Mouse (Mus musculus): ENCODE measurements around the gene Lims1. TPM values are rescaled to one million over a fixed set of nuclear protein-coding genes. Genes with fewer than 3 reads are reported as not detected.
A peak's percentile ranks its signal among the peaks of the same experiment; 100 is the strongest.

Gene Lims1
- 10.2 and 12.7 TPM in 2 replicates for polyA plus RNA-seq (2012; rRNA removed)

GRCm38 (mm10) chr10:58323028-58323991, at the start of gene Lims1:
Gene Lims1, plus strand, starts transcription at chr10:58323466.
- Histone ChIP-seq H3K27ac (ENCODE audit: control insufficient read depth, insufficient read depth, low read depth, low read length) (peak within 1 kb of the TSS; percentile 97), H3K36me3 (ENCODE audit: control insufficient read depth, insufficient read depth, low read length) (no peaks in the 10 kb centered on the region), H3K4me1 (ENCODE audit: control insufficient read depth, insufficient read depth, low read length) (peaks cover 8% of the 10 kb centered on the region), H3K4me3 (ENCODE audit: control insufficient read depth, low read depth, low read length) (peak within 1 kb of the TSS; percentile 93), H3K27me3 (ENCODE audit: control insufficient read depth, insufficient read depth, low read length) (no peaks in the 10 kb centered on the region)
- TF ChIP-seq POLR2A (IDR thresholded peaks at IDR 0.05; ENCODE audit: control insufficient read depth, low read depth, low read length): peak; percentile 83
- no peak; the same call in 1 of the 2 replicates for TF ChIP-seq CTCF (IDR thresholded peaks at IDR 0.05; ENCODE audit: control insufficient read depth, insufficient read depth, insufficient replicate concordance, low read depth, low read length)

GRCm38 (mm10) chr10:58282238-58282637, 41.0 kb upstream of the Lims1 start:
- Histone ChIP-seq H3K4me3 (ENCODE audit: control insufficient read depth, low read depth, low read length) (no peak overlapping the region), H3K36me3 (ENCODE audit: control insufficient read depth, insufficient read depth, low read length) (peaks cover 4% of the 10 kb centered on the region), H3K27ac (ENCODE audit: control insufficient read depth, insufficient read depth, low read depth, low read length) (no peak overlapping the region), H3K4me1 (ENCODE audit: control insufficient read depth, insufficient read depth, low read length) (no peaks in the 10 kb centered on the region), H3K27me3 (ENCODE audit: control insufficient read depth, insufficient read depth, low read length) (no peaks in the 10 kb centered on the region)
- no peak for TF ChIP-seq CTCF (IDR thresholded peaks at IDR 0.05; ENCODE audit: control insufficient read depth, insufficient read depth, insufficient replicate concordance, low read depth, low read length)
- TF ChIP-seq POLR2A (IDR thresholded peaks at IDR 0.05; ENCODE audit: control insufficient read depth, low read depth, low read length): no peak

GRCm38 (mm10) chr10:58290742-58291141, 32.5 kb upstream of the Lims1 start:
- no peaks in the 10 kb centered on the region for H3K4me1 ChIP-seq (ENCODE audit: control insufficient read depth, insufficient read depth, low read length)
- no peak for TF ChIP-seq POLR2A (IDR thresholded peaks at IDR 0.05; ENCODE audit: control insufficient read depth, low read depth, low read length)
- no peak for TF ChIP-seq CTCF (IDR thresholded peaks at IDR 0.05; ENCODE audit: control insufficient read depth, insufficient read depth, insufficient replicate concordance, low read depth, low read length)
- peaks cover 7% of the 10 kb centered on the region for H3K36me3 ChIP-seq (ENCODE audit: control insufficient read depth, insufficient read depth, low read length)
- no peaks in the 10 kb centered on the region for H3K27me3 ChIP-seq (ENCODE audit: control insufficient read depth, insufficient read depth, low read length)
- H3K4me3 ChIP-seq (ENCODE audit: control insufficient read depth, low read depth, low read length): no peak overlapping the region
- no peak overlapping the region for H3K27ac ChIP-seq (ENCODE audit: control insufficient read depth, insufficient read depth, low read depth, low read length)

GRCm38 (mm10) chr10:58294246-58294645, 29.0 kb upstream of the Lims1 start:
- TF ChIP-seq CTCF (IDR thresholded peaks at IDR 0.05; ENCODE audit: control insufficient read depth, insufficient read depth, insufficient replicate concordance, low read depth, low read length) (no peak), POLR2A (IDR thresholded peaks at IDR 0.05; ENCODE audit: control insufficient read depth, low read depth, low read length) (no peak)
- Histone ChIP-seq H3K4me3 (ENCODE audit: control insufficient read depth, low read depth, low read length) (no peak overlapping the region), H3K27me3 (ENCODE audit: control insufficient read depth, insufficient read depth, low read length) (no peaks in the 10 kb centered on the region), H3K36me3 (ENCODE audit: control insufficient read depth, insufficient read depth, low read length) (peaks cover 1% of the 10 kb centered on the region; the same call in 1 of the 2 replicates), H3K27ac (ENCODE audit: control insufficient read depth, insufficient read depth, low read depth, low read length) (no peak overlapping the region), H3K4me1 (ENCODE audit: control insufficient read depth, insufficient read depth, low read length) (no peaks in the 10 kb centered on the region)

- Histone ChIP-seq H3K36me3 (ENCODE audit: control insufficient read depth, insufficient read depth, low read length) (peaks cover 1% of the 10 kb centered on the region; the same call in 1 of the 2 replicates), H3K27ac (ENCODE audit: control insufficient read depth, insufficient read depth, low read depth, low read length) (no peak overlapping the region), H3K4me1 (ENCODE audit: control insufficient read depth, insufficient read depth, low read length) (no peaks in the 10 kb centered on the region), H3K27me3 (ENCODE audit: control insufficient read depth, insufficient read depth, low read length) (no peaks in the 10 kb centered on the region), H3K4me3 (ENCODE audit: control insufficient read depth, low read depth, low read length) (no peak overlapping the region)
- no peak for TF ChIP-seq CTCF (IDR thresholded peaks at IDR 0.05; ENCODE audit: control insufficient read depth, insufficient read depth, insufficient replicate concordance, low read depth, low read length)
- TF ChIP-seq POLR2A (IDR thresholded peaks at IDR 0.05; ENCODE audit: control insufficient read depth, low read depth, low read length): no peak
Observed at GRCm38 (mm10) chr10:58295605-58296004, 27.7 kb upstream of the Lims1 start.

GRCm38 (mm10) chr10:58304996-58305395, 18.3 kb upstream of the Lims1 start:
- Histone ChIP-seq H3K27ac (ENCODE audit: control insufficient read depth, insufficient read depth, low read depth, low read length) (no peak overlapping the region), H3K4me3 (ENCODE audit: control insufficient read depth, low read depth, low read length) (no peak overlapping the region), H3K27me3 (ENCODE audit: control insufficient read depth, insufficient read depth, low read length) (no peaks in the 10 kb centered on the region), H3K4me1 (ENCODE audit: control insufficient read depth, insufficient read depth, low read length) (no peaks in the 10 kb centered on the region), H3K36me3 (ENCODE audit: control insufficient read depth, insufficient read depth, low read length) (0 out of 2 replicates have a peak, but pooled peaks cover 2% of the 10 kb centered on the region)
- TF ChIP-seq CTCF (IDR thresholded peaks at IDR 0.05; ENCODE audit: control insufficient read depth, insufficient read depth, insufficient replicate concordance, low read depth, low read length) (no peak), POLR2A (IDR thresholded peaks at IDR 0.05; ENCODE audit: control insufficient read depth, low read depth, low read length) (no peak)

- H3K27me3 ChIP-seq (ENCODE audit: control insufficient read depth, insufficient read depth, low read length): no peaks in the 10 kb centered on the region
- no peak overlapping the region for H3K27ac ChIP-seq (ENCODE audit: control insufficient read depth, insufficient read depth, low read depth, low read length)
- H3K36me3 ChIP-seq (ENCODE audit: control insufficient read depth, insufficient read depth, low read length): 0 out of 2 replicates have a peak, but pooled peaks cover 2% of the 10 kb centered on the region
- no peaks in the 10 kb centered on the region for H3K4me1 ChIP-seq (ENCODE audit: control insufficient read depth, insufficient read depth, low read length)
- no peak for TF ChIP-seq POLR2A (IDR thresholded peaks at IDR 0.05; ENCODE audit: control insufficient read depth, low read depth, low read length)
- TF ChIP-seq CTCF (IDR thresholded peaks at IDR 0.05; ENCODE audit: control insufficient read depth, insufficient read depth, insufficient replicate concordance, low read depth, low read length): no peak
- H3K4me3 ChIP-seq (ENCODE audit: control insufficient read depth, low read depth, low read length): no peak overlapping the region
Observed at GRCm38 (mm10) chr10:58306897-58307296, 16.4 kb upstream of the Lims1 start.
